Mouse (Mus musculus) midbrain, embryonic 12.5 days (tissue): ENCODE measurements around the gene Cpsf4. TPM values are rescaled to one million over a fixed set of nuclear protein-coding genes. Genes with fewer than 3 reads are reported as not detected.
"Not testable (repeated sequence)": the region's sequence is repeated elsewhere in the genome, so short reads cannot be mapped to it uniquely, and the experiment has no call there.

Experiments
- ATAC-seq: fragments of 200-750 bp; cut with Nextera tagmentation; 2 replicates; pipeline ENCODE4 v1.8.0; 2017; ENCODE audit warnings: low read depth, moderate TSS enrichment, moderate library complexity; ENCODE audit not compliant: low FRiP score
- H3K27ac ChIP-seq: fragments of 300-500 bp; sonication (generic); replicated peaks from 2 replicates; pipeline ENCODE4 v1.5.1; 2016; ENCODE audit warnings: mild to moderate bottlenecking
- H3K27me3 ChIP-seq: fragments of 300-500 bp; sonication (generic); 2 replicates; pipeline ENCODE4 v1.6.1; 2016; ENCODE audit warnings: mild to moderate bottlenecking
- H3K36me3 ChIP-seq: fragments of 300-500 bp; sonication (generic); 2 replicates; pipeline ENCODE4 v1.6.1; 2016
- H3K4me1 ChIP-seq: fragments of 300-500 bp; sonication (generic); 2 replicates; pipeline ENCODE4 v1.6.1; 2016
- H3K4me2 ChIP-seq: fragments of 300-500 bp; sonication (generic); replicated peaks from 2 replicates; pipeline ENCODE4 v1.6.1; 2016; ENCODE audit warnings: mild to moderate bottlenecking, moderate library complexity
- H3K4me3 ChIP-seq: fragments of 300-500 bp; sonication (generic); 2 replicates; pipeline ENCODE4 v1.5.1; 2016; ENCODE audit warnings: mild to moderate bottlenecking
- H3K9ac ChIP-seq: fragments of 300-500 bp; sonication (generic); replicated peaks from 2 replicates; pipeline ENCODE4 v1.6.1; 2016; ENCODE audit warnings: mild to moderate bottlenecking, moderate library complexity
- H3K9me3 ChIP-seq: fragments of 300-500 bp; sonication (generic); 2 replicates; pipeline ENCODE4 v1.6.1; 2016; ENCODE audit warnings: mild to moderate bottlenecking
- WGBS: fragments of 180-500 bp; shearing (Covaris S2); methylation state at CpG from one replicate; pipeline ENCODE4 v1.1.7; 2016; 5-methylcytosine and 5-hydroxymethylcytosine counted together
- polyA plus RNA-seq: library from polyadenylated mRNA; unstranded; fragments of >200 nt; fragmentation: Nextera tagmentation; extraction: Ambion mirVana; gene quantifications from 2 replicates; pipeline ENCODE4 v1.2.1, GENCODE M21; 2016

Gene Cpsf4
- polyA plus RNA-seq, 1 experiment from 2014 or later, result 65.1 TPM

- Histone ChIP-seq H3K9ac (no peak overlapping the region), H3K4me3 (no peak overlapping the region), H3K36me3 (peaks cover 54% of the 10 kb centered on the region), H3K4me2 (no peak overlapping the region), H3K27ac (no peak overlapping the region), H3K9me3 (no peaks in the 10 kb centered on the region), H3K4me1 (no peaks in the 10 kb centered on the region), H3K27me3 (no peaks in the 10 kb centered on the region)
- 98% methylated on average over 4 of the region's 4 CpGs for WGBS
- no peak for ATAC-seq
These were observed 44.3 kb downstream of the Cpsf4 start for GRCm38 (mm10) chr5:145211340-145211739.

GRCm38 (mm10) chr5:145212216-145212615 is 45.2 kb downstream of the Cpsf4 start:
- ATAC-seq, result no peak
- H3K4me3 ChIP-seq, result no peak overlapping the region
- H3K9me3 ChIP-seq, result no peaks in the 10 kb centered on the region
- H3K9ac ChIP-seq, result no peak overlapping the region
- H3K27me3 ChIP-seq, result no peaks in the 10 kb centered on the region
- H3K4me1 ChIP-seq, result no peaks in the 10 kb centered on the region
- H3K4me2 ChIP-seq, result no peak overlapping the region
- no peak overlapping the region for H3K27ac ChIP-seq
- 94% methylated on average over 4 of the region's 4 CpGs for WGBS
- peaks cover 54% of the 10 kb centered on the region for H3K36me3 ChIP-seq

- H3K4me1 ChIP-seq, result no peaks in the 10 kb centered on the region
- ATAC-seq, result no peak
- no peak overlapping the region for H3K9ac ChIP-seq
- H3K27me3 ChIP-seq, result no peaks in the 10 kb centered on the region
- H3K4me3 ChIP-seq, result no peak overlapping the region
- no peak overlapping the region for H3K27ac ChIP-seq
- WGBS, result 90% methylated on average over 3 of the region's 3 CpGs
- no peaks in the 10 kb centered on the region for H3K9me3 ChIP-seq
- no peak overlapping the region for H3K4me2 ChIP-seq
- H3K36me3 ChIP-seq, result peaks cover 52% of the 10 kb centered on the region
These were observed 46.5 kb downstream of the Cpsf4 start for GRCm38 (mm10) chr5:145213505-145213904.

GRCm38 (mm10) chr5:145214679-145215078 is 47.7 kb downstream of the Cpsf4 start:
- no peaks in the 10 kb centered on the region for H3K27me3 ChIP-seq
- H3K27ac ChIP-seq, result no peak overlapping the region
- H3K4me2 ChIP-seq, result no peak overlapping the region
- WGBS, result 62% methylated on average over 4 of the region's 4 CpGs
- peaks cover 53% of the 10 kb centered on the region for H3K36me3 ChIP-seq
- H3K4me3 ChIP-seq, result no peak overlapping the region
- H3K9ac ChIP-seq, result no peak overlapping the region
- H3K9me3 ChIP-seq, result no peaks in the 10 kb centered on the region
- ATAC-seq, result no peak
- H3K4me1 ChIP-seq, result no peaks in the 10 kb centered on the region

GRCm38 (mm10) chr5:145217746-145218145 is 50.7 kb downstream of the Cpsf4 start:
- no peak for ATAC-seq
- no peak overlapping the region for H3K4me3 ChIP-seq
- 94% methylated on average over 6 of the region's 6 CpGs for WGBS
- no peaks in the 10 kb centered on the region for H3K27me3 ChIP-seq
- no peak overlapping the region for H3K4me2 ChIP-seq
- H3K27ac ChIP-seq, result no peak overlapping the region
- H3K9me3 ChIP-seq, result no peaks in the 10 kb centered on the region
- no peaks in the 10 kb centered on the region for H3K4me1 ChIP-seq
- H3K36me3 ChIP-seq, result peaks cover 47% of the 10 kb centered on the region
- H3K9ac ChIP-seq, result no peak overlapping the region

- Histone ChIP-seq H3K9ac (no peak overlapping the region), H3K9me3 (no peaks in the 10 kb centered on the region), H3K27ac (no peak overlapping the region), H3K36me3 (peaks cover 45% of the 10 kb centered on the region), H3K27me3 (no peaks in the 10 kb centered on the region), H3K4me2 (no peak overlapping the region), H3K4me3 (no peak overlapping the region), H3K4me1 (no peaks in the 10 kb centered on the region)
- ATAC-seq, result no peak
- WGBS, result 96% methylated on average over 21 of the region's 21 CpGs
These were observed 51.2 kb downstream of the Cpsf4 start for GRCm38 (mm10) chr5:145218206-145218605.

- Histone ChIP-seq H3K9ac (no peak overlapping the region), H3K4me1 (no peaks in the 10 kb centered on the region), H3K27me3 (no peaks in the 10 kb centered on the region), H3K27ac (no peak overlapping the region), H3K9me3 (no peaks in the 10 kb centered on the region), H3K4me3 (no peak overlapping the region), H3K4me2 (no peak overlapping the region), H3K36me3 (peaks cover 45% of the 10 kb centered on the region)
- WGBS, result 96% methylated on average over 20 of the region's 20 CpGs
- ATAC-seq, result no peak
These were observed 51.7 kb downstream of the Cpsf4 start for GRCm38 (mm10) chr5:145218671-145219070.

GRCm38 (mm10) chr5:145219981-145220380 is 53.0 kb downstream of the Cpsf4 start:
- Histone ChIP-seq H3K4me3 (no peak overlapping the region), H3K27me3 (no peaks in the 10 kb centered on the region)
- no peak for ATAC-seq

GRCm38 (mm10) chr5:145222840-145223239 is 55.8 kb downstream of the Cpsf4 start:
- peaks cover 38% of the 10 kb centered on the region for H3K36me3 ChIP-seq
- no peak overlapping the region for H3K4me2 ChIP-seq
- no peak overlapping the region for H3K9ac ChIP-seq
- H3K27ac ChIP-seq, result no peak overlapping the region
- H3K4me1 ChIP-seq, result no peaks in the 10 kb centered on the region
- no peaks in the 10 kb centered on the region for H3K27me3 ChIP-seq
- WGBS, result 84% methylated on average over 5 of the region's 5 CpGs
- no peak overlapping the region for H3K4me3 ChIP-seq
- no peak for ATAC-seq
- H3K9me3 ChIP-seq, result no peaks in the 10 kb centered on the region

More at GRCm38 (mm10) chr5:145219981-145220380, 53.0 kb downstream of the Cpsf4 start:
- WGBS, result 91% methylated on average over 8 of the region's 8 CpGs
- Histone ChIP-seq H3K36me3 (peaks cover 38% of the 10 kb centered on the region), H3K27ac (no peak overlapping the region), H3K9me3 (no peaks in the 10 kb centered on the region), H3K9ac (no peak overlapping the region), H3K4me1 (no peaks in the 10 kb centered on the region), H3K4me2 (no peak overlapping the region)

- Histone ChIP-seq H3K4me2 (no peak overlapping the region), H3K27ac (no peak overlapping the region), H3K36me3 (peaks cover 36% of the 10 kb centered on the region), H3K9me3 (no peaks in the 10 kb centered on the region), H3K9ac (no peak overlapping the region), H3K4me3 (no peak overlapping the region), H3K4me1 (no peaks in the 10 kb centered on the region), H3K27me3 (no peaks in the 10 kb centered on the region)
- 86% methylated on average over 12 of the region's 12 CpGs for WGBS
- ATAC-seq, result no peak
These were observed 56.4 kb downstream of the Cpsf4 start for GRCm38 (mm10) chr5:145223395-145223794.

- peaks cover 5% of the 10 kb centered on the region; the same call in 1 of the 2 replicates for H3K4me1 ChIP-seq
- 62% methylated on average over 2 of the region's 2 CpGs for WGBS
- no peaks in the 10 kb centered on the region for H3K27me3 ChIP-seq
- H3K9me3 ChIP-seq, result no peaks in the 10 kb centered on the region
- ATAC-seq, result no peak
- peaks cover 7% of the 10 kb centered on the region for H3K36me3 ChIP-seq
- H3K4me3 ChIP-seq, result no peak overlapping the region
- no peak overlapping the region for H3K4me2 ChIP-seq
- H3K9ac ChIP-seq, result no peak overlapping the region
- H3K27ac ChIP-seq, result no peak overlapping the region
These were observed 59.4 kb downstream of the Cpsf4 start for GRCm38 (mm10) chr5:145226453-145226852.

- H3K4me1 ChIP-seq, result peaks cover 18% of the 10 kb centered on the region; the same call in 1 of the 2 replicates
- not testable (repeated sequence) for H3K4me3 ChIP-seq, H3K9me3 ChIP-seq, H3K27ac ChIP-seq, ATAC-seq, H3K36me3 ChIP-seq, H3K9ac ChIP-seq, H3K4me2 ChIP-seq, H3K27me3 ChIP-seq
- WGBS, result 79% methylated on average over 6 of the region's 6 CpGs
These were observed 62.3 kb downstream of the Cpsf4 start for GRCm38 (mm10) chr5:145229283-145229682.

GRCm38 (mm10) chr5:145230641-145231040 is 63.6 kb downstream of the Cpsf4 start:
- 87% methylated on average over 4 of the region's 4 CpGs for WGBS
- Histone ChIP-seq H3K9me3 (no peaks in the 10 kb centered on the region), H3K36me3 (peaks cover 22% of the 10 kb centered on the region), H3K9ac (peak overlapping the region; percentile 93; the same call in 1 of the 2 replicates), H3K4me3 (peak overlapping the region; percentile 85; the same call in 1 of the 2 replicates), H3K4me1 (peaks cover 18% of the 10 kb centered on the region; the same call in 1 of the 2 replicates), H3K4me2 (peak overlapping the region; percentile 66), H3K27ac (no peak overlapping the region; the same call in 1 of the 2 replicates), H3K27me3 (no peaks in the 10 kb centered on the region)
- no peak for ATAC-seq
